15 mouse cellular contexts compared by ENCODE assay signal in genomic region chr6:113787459-113787968, GRCm38 (mm10). TPM values are rescaled to one million over a fixed set of nuclear protein-coding genes. Genes with fewer than 3 reads are reported as not detected.
DNase-seq lines count a peak whose midpoint lies in the region; ATAC-seq lines count a peak whose summit lies in the region.
"Had no signal": no experiment of that assay in that cellular context is flagged by ENCODE, and none has a peak within 500 bp of the region (broad histone marks: within the 10 kb centered on the region; RNA-seq: fewer than 3 reads in every experiment).

No protein-coding gene starts in this region.

- WGBS in limb, embryonic 11.5 days, result 27% methylated on average over 6 of the region's 6 CpGs
- WGBS in limb, embryonic 10.5 days, result 39% methylated on average over 6 of the region's 6 CpGs
- 36% methylated on average over 6 of the region's 6 CpGs for WGBS in embryonic facial prominence, embryonic 11.5 days
- 40% methylated on average over 6 of the region's 6 CpGs for WGBS in intestine, embryonic 16.5 days
- 59% methylated on average over 6 of the region's 6 CpGs for WGBS in liver, embryonic 12.5 days (ENCODE audit: insufficient replicate concordance)

- no peaks in the 10 kb centered on the region for H3K36me3 ChIP-seq in limb, embryonic 11.5 days (ENCODE audit: control insufficient read depth, insufficient read depth, low read length)
- H3K36me3 ChIP-seq in limb, embryonic 10.5 days, result no peaks in the 10 kb centered on the region
- no peaks in the 10 kb centered on the region for H3K36me3 ChIP-seq in embryonic facial prominence, embryonic 11.5 days (replicated peaks; ENCODE audit: control insufficient read depth, insufficient read depth, low read depth, low read length)
- H3K36me3 ChIP-seq in intestine, embryonic 16.5 days (ENCODE audit: control insufficient read depth, insufficient read depth, low read length), result no peaks in the 10 kb centered on the region
- no peaks in the 10 kb centered on the region for H3K36me3 ChIP-seq in liver, embryonic 12.5 days
- H3K36me3 ChIP-seq: midbrain, embryonic 10.5 days had no signal

- no peak overlapping the region for H3K4me2 ChIP-seq in limb, embryonic 11.5 days (ENCODE audit: low read depth, severe bottlenecking)
- H3K4me2 ChIP-seq in embryonic facial prominence, embryonic 11.5 days (ENCODE audit: low read depth, low read length), result no peak overlapping the region
- no peak overlapping the region for H3K4me2 ChIP-seq in intestine, embryonic 16.5 days (ENCODE audit: low read depth, low read length)
- H3K4me2 ChIP-seq in liver, embryonic 12.5 days, result no peak overlapping the region

- H3K27me3 ChIP-seq in limb, embryonic 11.5 days (ENCODE audit: control insufficient read depth, insufficient read depth, low read length), result 0 out of 2 replicates have a peak, but pooled peaks cover 2% of the 10 kb centered on the region
- peaks cover 7% of the 10 kb centered on the region; the same call in 1 of the 2 replicates for H3K27me3 ChIP-seq in limb, embryonic 10.5 days (ENCODE audit: low read depth, poor library complexity, severe bottlenecking)
- no peaks in the 10 kb centered on the region for H3K27me3 ChIP-seq in embryonic facial prominence, embryonic 11.5 days (ENCODE audit: control insufficient read depth, insufficient read depth, low read length)
- H3K27me3 ChIP-seq in intestine, embryonic 16.5 days (replicated peaks; ENCODE audit: control insufficient read depth, insufficient read depth, low read length), result no peaks in the 10 kb centered on the region
- no peaks in the 10 kb centered on the region; the same call in 1 of the 2 replicates for H3K27me3 ChIP-seq in liver, embryonic 12.5 days (replicated peaks)

- H3K27ac ChIP-seq in limb, embryonic 11.5 days (replicated peaks; ENCODE audit: low read depth, low read length), result no peak overlapping the region
- no peak overlapping the region for H3K27ac ChIP-seq in limb, embryonic 10.5 days
- H3K27ac ChIP-seq in embryonic facial prominence, embryonic 11.5 days (replicated peaks; ENCODE audit: low read depth, low read length), result no peak overlapping the region
- H3K27ac ChIP-seq in intestine, embryonic 16.5 days (ENCODE audit: low read length), result no peak overlapping the region
- no peak overlapping the region for H3K27ac ChIP-seq in liver, embryonic 12.5 days
- H3K27ac ChIP-seq: midbrain, embryonic 10.5 days had no signal

- no peaks in the 10 kb centered on the region for H3K9me3 ChIP-seq in limb, embryonic 11.5 days (ENCODE audit: control insufficient read depth, low read length)
- H3K9me3 ChIP-seq in limb, embryonic 10.5 days (replicated peaks), result no peaks in the 10 kb centered on the region
- H3K9me3 ChIP-seq in embryonic facial prominence, embryonic 11.5 days (replicated peaks; ENCODE audit: control insufficient read depth, low read length), result no peaks in the 10 kb centered on the region
- no peaks in the 10 kb centered on the region for H3K9me3 ChIP-seq in intestine, embryonic 16.5 days (ENCODE audit: control insufficient read depth, low read length)
- H3K9me3 ChIP-seq in liver, embryonic 12.5 days (replicated peaks), result no peaks in the 10 kb centered on the region
- H3K9me3 ChIP-seq: midbrain, embryonic 10.5 days had no signal

- peaks cover 3% of the 10 kb centered on the region for H3K4me1 ChIP-seq in limb, embryonic 11.5 days (ENCODE audit: control insufficient read depth, insufficient read depth, low read length)
- peaks cover 10% of the 10 kb centered on the region for H3K4me1 ChIP-seq in limb, embryonic 10.5 days
- 0 out of 2 replicates have a peak, but pooled peaks cover 2% of the 10 kb centered on the region for H3K4me1 ChIP-seq in embryonic facial prominence, embryonic 11.5 days (ENCODE audit: control insufficient read depth, insufficient read depth, low read length)
- peaks cover 3% of the 10 kb centered on the region; the same call in 1 of the 2 replicates for H3K4me1 ChIP-seq in intestine, embryonic 16.5 days (ENCODE audit: control insufficient read depth, insufficient read depth, low read length)
- no peaks in the 10 kb centered on the region for H3K4me1 ChIP-seq in liver, embryonic 12.5 days

- H3K9ac ChIP-seq in limb, embryonic 11.5 days (ENCODE audit: low read length), result no peak overlapping the region
- no peak overlapping the region for H3K9ac ChIP-seq in embryonic facial prominence, embryonic 11.5 days (replicated peaks; ENCODE audit: low read length)
- no peak overlapping the region for H3K9ac ChIP-seq in intestine, embryonic 16.5 days (ENCODE audit: low read depth, low read length)
- no peak overlapping the region for H3K9ac ChIP-seq in liver, embryonic 12.5 days

- DNase-seq in embryo, embryonic 10 days (ENCODE audit: low spot score), result peak; percentile 7
- no peak for DNase-seq in embryo, embryonic 9.5 days (ENCODE audit: extremely low spot score)
- peak; percentile 25 for DNase-seq in limb, embryonic 11.5 days (ENCODE audit: low spot score)
- no peak for DNase-seq in limb, embryonic 10.5 days (ENCODE audit: low spot score)
- DNase-seq in embryonic facial prominence, embryonic 11.5 days (ENCODE audit: low spot score), result peak; percentile 43
- DNase-seq in right cerebral cortex, postnatal 14 days, result no peak
- DNase-seq: cerebellum, adult 11 months; heart, adult 11 months; kidney, adult 11 months; layer of hippocampus, adult 9-11 months; thymus, postnatal 36 days had no signal

- no peak overlapping the region for H3K4me3 ChIP-seq in limb, embryonic 11.5 days (ENCODE audit: low read depth, low read length)
- no peak overlapping the region for H3K4me3 ChIP-seq in limb, embryonic 10.5 days
- H3K4me3 ChIP-seq in embryonic facial prominence, embryonic 11.5 days (ENCODE audit: low read depth, low read length), result no peak overlapping the region
- H3K4me3 ChIP-seq in intestine, embryonic 16.5 days (ENCODE audit: low read length), result no peak overlapping the region
- H3K4me3 ChIP-seq in liver, embryonic 12.5 days, result no peak overlapping the region
- H3K4me3 ChIP-seq: midbrain, embryonic 10.5 days; myocyte had no signal

- no peak for ATAC-seq in limb, embryonic 11.5 days (ENCODE audit: insufficient number of reproducible peaks, low FRiP score, low TSS enrichment, low read depth)
- ATAC-seq in embryonic facial prominence, embryonic 11.5 days (replicated peaks; ENCODE audit: insufficient number of reproducible peaks, low FRiP score, low TSS enrichment, low read depth), result peak; percentile 85
- ATAC-seq in intestine, embryonic 16.5 days, result peak; percentile 28; the same call in 1 of the 2 replicates
- no peak for ATAC-seq in liver, embryonic 12.5 days

RNA-seq across cellular contexts. Expression of gene Sec13, which starts 47.0 kb away (rescaled TPM):
- polyA plus RNA-seq in limb, embryonic 11.5 days (2014; fragmentation: Nextera tagmentation; extraction: Ambion mirVana), result 307 and 308 TPM in 2 replicates
- polyA plus RNA-seq in limb, embryonic 10.5 days (2016; fragmentation: Nextera tagmentation; extraction: Ambion mirVana), result 309 and 316 TPM in 2 replicates
- 274 and 299 TPM in 2 replicates for polyA plus RNA-seq in embryonic facial prominence, embryonic 11.5 days (2014; fragmentation: Nextera tagmentation; extraction: Ambion mirVana)
- 307 and 317 TPM in 2 replicates for polyA plus RNA-seq in intestine, embryonic 16.5 days (2015; fragmentation: Nextera tagmentation; extraction: Ambion mirVana)
- 155 and 159 TPM in 2 replicates for polyA plus RNA-seq in liver, embryonic 12.5 days (2016; fragmentation: Nextera tagmentation; extraction: Ambion mirVana)

Comparison
In these comparisons a context has a peak if more than half of its experiments do, and no peak if none do; other contexts are left out.
1. DNase-seq: peak in embryo, embryonic 10 days (single experiment), limb, embryonic 11.5 days (single experiment) and embryonic facial prominence, embryonic 11.5 days (single experiment); none in embryo, embryonic 9.5 days (single experiment), limb, embryonic 10.5 days (single experiment) and right cerebral cortex, postnatal 14 days (single experiment).
2. ATAC-seq: peak in embryonic facial prominence, embryonic 11.5 days (single experiment) and intestine, embryonic 16.5 days (single experiment); none in limb, embryonic 11.5 days (single experiment) and liver, embryonic 12.5 days (single experiment).